Mouse (Mus musculus) gastrocnemius, postnatal 25 days (tissue): Measurements from ENCODE around the gene Cyp2d9. TPM values are rescaled to one million over a fixed set of nuclear protein-coding genes. Genes with fewer than 3 reads are reported as not detected.
A peak's percentile ranks its signal among the peaks of the same experiment; 100 is the strongest.
"Not testable (repeated sequence)": the region's sequence is repeated elsewhere in the genome, so short reads cannot be mapped to it uniquely, and the experiment has no call there.

Source experiments
- DNase-seq: peaks from one replicate; pipeline ENCODE4 v3.0.0; 2022
- long read RNA-seq, 2 experiments: library from polyadenylated mRNA; stranded (forward); transcript quantifications; one replicate each; pipeline ENCODE4 v2.0.0; 2021
- total RNA-seq, 2 experiments: library from RNA; stranded (reverse); gene quantifications; 1 replicate in 1 of 2; 2 replicates in 1 of 2; pipeline ENCODE4 v1.2.3; 2021

Cyp2d9 gene
- not detected for total RNA-seq
- long read RNA-seq, experiment 1: 0 reads
- long read RNA-seq, experiment 2: 0 reads

DNA sequence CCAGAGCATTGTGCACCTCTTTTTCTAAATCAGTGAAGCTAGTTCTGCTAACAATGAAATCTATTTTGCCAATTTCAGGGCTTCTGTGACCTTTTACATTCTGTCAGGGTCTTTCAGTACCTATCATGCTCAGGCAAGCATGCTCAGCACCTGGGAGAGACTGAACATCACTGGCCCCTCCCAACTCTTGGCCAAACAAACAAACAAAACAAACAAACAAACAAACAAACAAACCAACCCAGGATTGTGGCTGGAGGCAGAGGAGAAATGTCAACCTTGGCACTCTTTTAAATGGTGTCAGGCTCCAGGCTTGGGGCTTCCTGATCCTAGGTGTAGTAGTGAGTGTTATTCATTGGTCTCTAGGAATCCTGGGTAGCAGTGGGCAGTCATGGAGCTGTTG lies at the start of gene Cyp2d9:
Cyp2d9 (plus strand) TSS at position 301 of the 400 bp plus-strand sequence.
- DNase-seq: no peak

DNA sequence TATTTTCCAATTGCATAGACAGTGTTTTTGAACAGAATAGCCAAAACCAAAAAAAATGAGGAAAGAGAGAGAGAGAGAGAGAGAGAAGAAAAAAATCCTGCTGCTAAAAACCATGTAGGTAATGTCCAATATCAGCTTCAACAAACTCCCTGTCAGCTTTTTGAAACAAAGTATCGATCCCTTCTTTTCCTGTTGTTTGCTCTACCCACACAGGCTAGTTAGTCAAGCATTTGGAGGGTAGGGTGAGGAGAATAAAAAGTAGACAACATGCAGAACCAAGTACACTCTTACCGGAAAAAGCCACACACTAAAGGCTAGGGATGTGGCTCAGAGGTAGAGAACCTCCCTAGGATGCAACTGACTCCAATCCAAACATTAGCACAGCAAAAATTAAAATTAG lies 47.5 kb upstream of the Cyp2d9 start:
- DNase-seq: no peak

DNA sequence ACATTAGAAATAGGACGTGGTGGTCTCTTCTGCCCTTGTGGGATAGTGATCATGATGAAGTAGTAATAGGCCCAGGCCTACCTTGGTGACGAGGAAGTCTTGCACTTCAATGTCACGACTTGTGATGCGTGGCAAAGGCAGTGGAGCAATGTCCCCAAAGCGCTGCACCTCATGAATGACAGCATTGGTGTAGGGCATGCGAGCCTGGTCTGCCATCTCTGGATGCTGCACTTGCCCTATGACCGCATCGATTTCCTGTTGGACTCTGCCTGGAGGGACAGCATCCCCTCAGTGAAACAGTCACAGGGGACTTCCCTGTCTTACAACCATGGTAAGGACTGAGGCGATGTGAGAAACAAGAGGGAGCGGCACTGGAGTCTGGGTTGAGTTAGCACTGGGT lies 43.3 kb upstream of the Cyp2d9 start:
- DNase-seq: not testable (repeated sequence)

DNA sequence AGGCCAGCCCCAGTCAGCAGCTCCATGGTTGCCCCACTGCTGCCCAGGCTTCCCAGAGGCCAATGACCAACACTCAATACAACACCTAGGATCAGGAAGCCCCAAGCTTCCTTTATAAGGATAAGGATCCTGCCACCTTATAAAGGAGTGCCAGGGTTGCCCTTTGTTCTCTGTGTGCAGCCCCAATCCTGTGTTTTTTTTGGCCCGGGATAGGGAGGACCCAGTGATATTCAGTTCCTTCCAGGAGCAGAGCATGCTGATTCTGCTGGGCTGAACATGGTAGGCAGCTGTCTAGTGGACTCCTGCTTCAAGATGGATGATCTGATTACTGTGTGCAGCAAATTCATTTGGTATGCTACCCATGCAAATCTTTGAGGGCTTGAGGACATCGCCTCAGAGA lies 39.3 kb upstream of the Cyp2d9 start, which contains the start of gene Cyp2d11:
Cyp2d11 (minus strand) TSS at position 101 of the 400 bp plus-strand sequence.
- not testable (repeated sequence) for DNase-seq

DNA sequence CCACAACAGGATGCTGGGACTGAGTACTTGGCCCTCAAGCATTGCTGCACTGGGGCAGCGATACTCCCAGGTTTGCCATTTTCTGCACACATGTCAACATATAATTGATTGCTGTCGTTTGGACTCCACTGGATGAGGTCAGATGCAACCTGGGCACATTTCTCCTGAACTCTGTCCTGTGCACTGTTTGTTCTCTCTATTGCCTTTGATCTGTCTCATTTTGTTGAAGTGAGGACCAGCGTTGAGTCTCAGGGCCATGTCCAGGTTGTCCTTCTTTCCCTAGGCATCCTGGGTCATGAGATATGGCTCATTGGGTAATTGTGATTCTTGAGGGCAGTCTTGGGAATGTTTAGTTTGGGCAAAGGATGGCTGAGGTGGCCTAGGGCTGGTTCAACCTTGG lies 37.3 kb upstream of the Cyp2d9 start:
- DNase-seq: not testable (repeated sequence)

DNA sequence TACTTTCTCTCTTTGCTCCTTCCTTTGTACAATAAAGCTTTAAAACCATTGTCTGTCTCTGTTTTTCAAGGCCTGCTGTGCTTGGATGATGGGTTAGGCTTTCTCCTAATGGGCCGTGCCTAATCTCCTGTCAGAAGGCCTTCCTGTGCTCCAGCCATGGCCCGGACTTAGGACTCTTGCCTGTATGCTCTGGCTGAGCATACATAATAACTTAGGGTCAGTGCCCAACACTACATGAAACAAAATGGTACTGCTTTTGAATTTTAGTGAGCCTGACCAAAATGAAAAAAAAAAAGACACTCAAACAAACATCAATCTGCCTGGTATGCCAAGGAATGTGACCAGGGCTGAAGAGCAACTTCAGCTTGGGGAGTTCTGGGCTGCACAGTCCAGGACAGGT lies 31.7 kb upstream of the Cyp2d9 start:
- no peak for DNase-seq

DNA sequence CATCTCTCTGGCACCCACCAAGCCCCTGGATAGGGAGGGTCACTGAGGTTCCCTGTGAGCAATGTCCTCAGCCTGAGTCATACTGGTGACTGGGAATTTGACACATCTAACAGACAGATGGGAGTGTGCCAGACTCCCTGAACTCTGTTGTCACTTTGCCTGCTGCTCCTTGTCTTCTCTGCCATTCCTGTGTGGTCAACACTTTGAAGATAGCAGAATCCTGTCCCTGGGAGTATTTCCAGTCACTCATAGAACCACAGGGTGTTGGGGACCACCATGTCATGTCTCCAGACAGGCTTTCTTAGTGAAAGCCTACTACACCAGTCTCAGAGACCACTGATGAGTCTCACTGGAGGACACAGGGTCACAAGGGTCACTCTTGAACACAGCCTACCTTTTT lies 31.1 kb upstream of the Cyp2d9 start:
- DNase-seq: no peak

DNA sequence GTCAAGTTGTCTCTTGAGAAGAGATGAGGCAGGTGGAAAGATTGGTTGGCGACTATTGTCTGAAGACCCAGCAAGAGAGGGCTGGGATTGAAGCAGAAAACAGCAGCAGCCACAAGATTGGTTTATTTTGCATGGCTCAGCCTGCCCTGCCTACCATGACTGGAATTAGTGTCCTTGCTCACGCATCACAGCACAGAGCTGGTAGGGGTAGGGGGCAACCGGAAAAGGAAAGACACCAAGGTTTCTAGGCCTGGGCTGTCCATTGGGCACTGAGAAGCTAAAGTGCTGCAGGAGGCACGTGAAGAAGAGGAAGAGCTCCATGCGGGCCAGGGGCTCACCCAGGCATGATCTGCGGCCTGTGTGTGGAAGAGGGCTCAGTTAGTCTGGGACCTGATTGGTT lies 30.5 kb upstream of the Cyp2d9 start:
- DNase-seq: no peak

DNA sequence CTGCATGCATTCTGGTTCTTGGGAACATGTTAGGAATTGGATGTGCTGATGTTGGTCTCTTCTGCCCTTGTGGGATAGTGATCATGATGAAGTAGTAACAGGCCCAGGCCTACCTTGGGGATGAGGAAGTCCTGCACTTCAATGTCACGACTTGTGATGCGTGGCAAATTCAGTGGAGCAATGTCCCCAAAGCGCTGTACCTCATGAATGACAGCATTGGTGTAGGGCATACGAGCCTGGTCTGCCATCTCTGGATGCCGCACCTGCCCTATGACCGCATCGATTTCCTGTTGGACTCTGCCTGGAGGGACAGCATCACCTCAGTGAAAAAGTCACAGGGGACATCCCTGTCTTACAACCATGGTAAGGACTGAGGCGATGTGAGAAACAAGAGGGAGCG lies 29.6 kb upstream of the Cyp2d9 start:
- DNase-seq: no peak

DNA sequence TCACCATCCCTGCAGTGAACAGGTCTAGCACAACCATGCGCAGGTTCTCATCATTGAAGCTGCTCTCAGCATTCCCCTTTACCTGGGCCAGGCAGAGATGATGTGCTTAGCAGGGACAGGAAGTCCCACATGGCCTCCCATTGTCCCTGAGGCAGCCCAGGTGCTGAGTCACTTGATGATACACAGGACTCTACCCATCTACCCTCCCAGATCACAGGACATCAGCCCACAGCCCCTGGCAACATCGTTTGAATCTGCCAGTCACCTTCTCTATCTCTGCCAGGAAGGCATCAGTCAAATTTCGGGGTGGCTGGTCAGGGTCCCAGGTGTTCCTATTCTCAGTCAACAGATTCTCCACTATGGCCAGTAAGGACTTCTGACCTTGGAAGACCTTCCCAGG lies 29.1 kb upstream of the Cyp2d9 start:
- DNase-seq: no peak

DNA sequence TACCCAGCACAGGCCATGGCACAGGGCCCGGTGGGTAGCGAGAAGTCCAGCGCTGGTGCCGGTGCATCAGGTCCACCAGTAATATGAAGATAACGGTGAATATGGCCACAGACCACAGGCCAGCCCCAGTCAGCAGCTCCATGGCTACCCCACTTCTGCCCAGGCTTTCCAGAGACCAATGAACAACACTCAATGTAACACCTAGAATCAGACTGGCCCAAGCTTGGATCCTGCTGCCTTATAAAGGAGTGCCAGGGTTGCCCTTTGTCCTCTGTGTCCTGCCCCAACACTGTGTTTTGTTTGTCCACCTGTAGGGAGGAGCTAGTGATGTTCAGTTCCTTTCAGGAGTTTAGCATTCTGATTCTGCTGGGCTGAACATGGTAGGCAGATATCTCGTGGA lies 26.3 kb upstream of the Cyp2d9 start, which contains the start of gene Cyp2d10:
Cyp2d10 (minus strand) TSS at position 215 of the 400 bp plus-strand sequence.
- no peak for DNase-seq

DNA sequence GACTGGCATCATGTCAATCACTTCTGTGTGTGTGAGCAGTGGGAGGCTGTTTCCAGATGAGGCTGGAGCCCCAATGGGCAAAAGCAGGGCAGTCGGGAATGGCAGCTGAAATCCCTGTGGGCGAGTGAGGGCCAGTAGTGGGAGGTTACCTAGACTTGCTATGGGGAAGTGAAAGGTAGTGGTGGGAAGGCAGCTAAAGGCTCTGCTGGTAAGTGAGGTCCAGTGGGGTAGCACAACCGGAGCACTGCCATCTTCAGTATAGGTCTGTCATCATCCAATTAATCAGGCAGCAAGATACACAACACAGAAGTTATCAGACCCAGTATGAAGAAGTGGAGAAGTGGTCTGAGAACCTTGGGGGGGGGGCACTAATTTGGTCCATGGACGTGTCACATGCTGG lies 25.7 kb upstream of the Cyp2d9 start:
- no peak for DNase-seq

DNA sequence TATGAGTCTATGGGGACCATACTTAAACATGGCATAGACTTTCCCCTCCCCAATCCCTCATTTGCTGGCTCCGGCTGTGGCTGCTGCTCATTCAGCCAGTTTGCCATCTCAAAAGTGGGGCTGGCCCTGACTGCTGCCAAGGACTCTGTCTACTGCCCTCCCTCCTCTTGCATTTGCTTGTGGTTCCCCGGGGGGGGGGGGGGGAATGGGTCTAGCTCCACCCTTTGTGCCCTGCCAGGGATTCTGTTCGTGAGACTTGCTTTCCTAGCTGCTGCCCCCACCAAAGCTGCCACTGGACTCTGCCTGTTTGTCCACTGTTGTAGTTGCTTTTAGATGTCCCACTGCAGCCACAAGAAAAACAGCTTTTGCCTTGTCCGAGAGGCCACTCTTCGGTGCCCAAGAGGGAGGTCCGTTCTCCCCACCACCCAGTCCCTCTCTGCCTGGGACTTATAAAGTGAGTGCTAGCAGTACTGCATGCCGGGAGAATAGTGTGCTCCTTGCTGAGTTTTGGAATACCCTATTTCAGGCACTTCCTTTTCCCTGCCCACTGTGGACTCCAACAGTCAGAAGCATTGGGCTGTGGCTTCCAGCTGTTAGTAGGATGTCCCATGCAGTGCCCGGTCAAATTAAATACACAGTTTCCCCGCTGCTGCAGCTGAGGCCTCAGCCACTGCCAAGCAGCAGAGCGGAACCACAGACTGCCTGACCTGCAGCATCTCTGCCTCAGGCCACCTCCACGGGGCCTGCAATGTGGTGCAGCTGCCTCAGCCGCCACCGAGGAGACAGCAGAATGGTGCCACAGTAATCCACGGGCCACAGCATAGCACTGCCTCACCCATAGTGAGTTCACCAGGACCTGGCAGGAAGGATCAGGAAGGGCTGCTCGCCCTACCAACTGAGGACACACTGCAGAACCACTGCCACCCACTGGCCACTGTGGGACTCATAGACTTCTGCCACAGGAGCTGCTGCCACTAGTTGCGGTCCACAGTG lies 16.1 kb upstream of the Cyp2d9 start:
- DNase-seq: peak; percentile 82

DNA sequence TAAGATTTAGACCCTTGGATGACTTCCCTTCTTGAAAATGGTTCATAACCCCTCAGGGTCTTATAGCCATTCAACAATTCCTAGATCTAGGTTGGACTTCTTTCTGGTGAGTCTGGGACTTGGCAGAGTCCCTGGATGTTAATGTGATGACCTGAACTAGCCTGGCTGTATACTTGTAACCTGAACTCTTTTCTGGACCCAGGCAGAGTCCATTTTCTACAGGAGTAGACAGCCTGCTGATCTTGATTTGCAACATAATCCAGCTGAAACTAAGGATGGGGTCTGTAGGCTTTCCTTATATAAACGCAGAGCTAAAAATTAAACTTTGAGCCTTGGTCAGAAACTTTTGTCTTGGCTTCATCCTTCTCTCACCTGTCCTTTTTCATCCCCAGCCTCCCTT lies 14.6 kb upstream of the Cyp2d9 start:
- no peak for DNase-seq

DNA sequence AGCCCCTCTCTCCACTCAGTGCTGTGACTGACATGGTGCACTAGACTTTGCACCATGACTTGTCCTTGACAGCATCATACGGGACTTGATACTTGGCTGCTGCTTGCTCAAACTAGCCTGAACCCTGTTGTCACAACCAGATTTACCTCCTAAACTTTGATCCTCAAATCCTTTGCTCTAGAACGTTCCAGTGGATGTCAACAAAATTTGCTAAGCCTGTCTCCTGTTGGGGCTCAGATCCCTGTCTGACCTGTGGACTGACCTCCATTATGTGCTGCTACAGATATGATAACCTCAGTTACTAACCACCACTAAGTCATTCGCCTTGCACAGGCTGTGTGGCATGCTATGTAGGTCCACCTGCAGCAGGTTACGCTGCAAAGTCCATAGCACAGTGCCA lies 10.3 kb upstream of the Cyp2d9 start:
- no peak for DNase-seq

DNA sequence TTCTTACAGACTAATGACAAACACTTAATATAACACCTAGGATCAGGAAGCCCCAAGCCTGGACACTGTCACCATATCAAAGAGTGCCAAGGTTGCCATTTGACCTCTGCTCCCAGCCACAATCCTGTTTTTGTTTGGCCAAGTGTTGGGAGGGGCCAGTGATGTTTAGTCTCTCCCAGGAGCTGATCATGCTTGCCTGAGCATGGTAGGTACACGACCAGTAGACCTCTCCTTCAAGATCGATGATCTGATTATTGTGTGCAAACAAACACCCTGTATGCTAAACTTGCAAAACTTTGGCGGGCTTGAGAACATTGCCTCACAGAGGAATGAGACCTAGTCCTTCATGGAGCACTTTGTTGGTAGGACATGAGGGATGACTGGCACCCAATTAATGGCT lies 9.8 kb upstream of the Cyp2d9 start:
- DNase-seq: no peak

DNA sequence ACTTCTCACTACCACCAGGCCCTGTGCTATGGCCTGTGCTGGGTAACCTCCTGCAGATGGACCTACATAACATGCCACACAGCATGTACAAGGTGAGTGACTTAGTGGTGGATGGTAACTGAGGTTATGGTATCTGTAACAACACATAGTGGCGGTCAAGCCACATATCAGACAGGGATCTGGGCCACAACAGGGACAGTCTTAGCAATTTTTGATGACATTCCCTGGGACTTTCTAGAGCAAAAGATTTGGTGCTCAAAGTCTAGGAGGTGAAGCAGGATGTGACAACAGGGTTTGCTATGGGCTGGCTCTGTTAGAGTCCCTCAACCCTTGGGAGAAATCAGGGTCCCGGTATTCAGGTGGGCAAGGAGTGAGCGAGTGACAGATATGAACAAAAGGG lies 384 bp downstream of the Cyp2d9 start:
- DNase-seq: no peak

DNA sequence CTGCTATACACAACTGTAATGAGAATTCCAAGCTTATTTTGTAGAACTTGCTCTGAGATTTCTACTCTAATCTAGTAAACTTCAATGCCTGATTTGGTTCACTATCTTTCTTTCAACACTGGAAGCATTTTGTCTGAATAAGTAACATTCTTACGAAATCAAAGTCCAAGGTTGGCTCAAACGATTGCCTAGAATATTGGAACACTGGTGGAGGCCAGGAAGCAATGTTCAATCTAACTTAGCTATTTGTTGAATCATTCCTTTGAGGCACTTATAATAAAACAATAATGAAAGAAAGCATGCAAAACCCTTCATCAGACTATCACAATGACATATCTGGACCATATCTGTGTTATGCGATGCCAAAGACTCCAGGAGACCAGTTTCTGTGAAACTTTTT lies 1.3 kb downstream of the Cyp2d9 start:
- no peak for DNase-seq

DNA sequence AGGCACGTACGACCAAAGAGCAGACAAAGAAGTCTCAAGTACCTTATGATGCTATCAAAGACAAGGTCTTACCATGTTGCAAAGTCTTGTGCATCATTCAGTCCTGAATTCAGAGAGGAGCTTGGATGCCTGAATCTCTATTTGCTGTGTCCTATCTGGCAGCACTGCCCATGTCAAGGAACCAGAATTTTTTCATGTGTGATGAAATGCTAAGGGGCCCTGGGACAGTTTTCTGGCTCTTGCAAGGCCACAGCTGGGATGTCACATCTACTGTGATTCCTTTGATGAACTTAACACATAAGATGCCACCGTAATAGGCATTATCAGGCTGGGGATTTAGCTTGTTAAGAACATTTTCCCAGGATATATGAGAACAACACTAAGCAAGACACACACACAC lies 1.8 kb downstream of the Cyp2d9 start:
- no peak for DNase-seq

DNA sequence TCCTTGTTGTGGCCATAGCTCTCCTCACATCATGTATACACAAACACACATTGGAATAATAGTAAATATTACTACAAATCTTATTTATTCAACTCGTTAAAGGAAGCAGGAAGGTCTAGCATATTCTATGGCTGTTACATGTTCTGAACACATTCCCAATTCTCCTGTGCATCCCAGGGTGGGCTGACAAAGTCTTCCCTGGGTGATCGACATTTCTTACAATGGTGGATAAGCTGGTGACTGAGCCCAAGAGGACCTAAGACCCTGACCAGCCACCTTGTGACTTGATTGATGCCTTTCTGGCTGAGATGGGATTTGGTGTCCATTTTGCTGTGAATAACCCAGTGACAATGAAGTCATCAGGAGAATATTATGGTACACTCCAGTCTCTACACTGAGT lies 2.4 kb downstream of the Cyp2d9 start:
- no peak for DNase-seq

DNA sequence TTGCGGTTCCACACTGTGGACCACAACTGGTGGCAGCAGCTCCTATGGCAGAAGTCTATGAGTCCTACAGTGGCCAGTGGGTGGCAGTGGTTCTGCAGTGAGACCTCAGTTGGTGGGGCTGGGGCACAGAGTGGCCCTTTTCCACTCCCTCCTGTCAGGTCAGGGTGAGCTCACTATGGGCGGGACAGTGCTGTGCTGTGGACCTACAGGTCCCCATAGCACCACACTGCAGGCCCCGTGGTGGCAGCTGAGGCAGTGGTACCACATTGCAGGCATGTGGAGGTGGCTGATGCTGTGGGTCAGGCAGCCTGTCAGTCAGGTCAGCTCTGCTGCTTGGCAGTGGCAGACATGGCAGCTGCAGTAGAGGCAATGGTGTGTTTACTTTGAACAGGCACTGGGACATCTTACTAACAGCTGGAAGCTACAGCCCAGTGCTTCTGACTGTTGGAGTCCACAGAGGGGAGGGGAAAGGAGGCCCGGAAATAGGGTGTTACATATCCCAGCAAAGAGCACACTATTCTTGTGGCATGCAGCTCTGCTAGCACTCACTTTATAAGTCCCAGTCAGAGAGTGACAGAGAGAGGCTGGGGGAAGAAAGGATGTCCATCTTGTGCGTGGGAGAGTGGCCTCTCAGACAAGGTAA lies 4.9 kb downstream of the Cyp2d9 start:
- no peak for DNase-seq

DNA sequence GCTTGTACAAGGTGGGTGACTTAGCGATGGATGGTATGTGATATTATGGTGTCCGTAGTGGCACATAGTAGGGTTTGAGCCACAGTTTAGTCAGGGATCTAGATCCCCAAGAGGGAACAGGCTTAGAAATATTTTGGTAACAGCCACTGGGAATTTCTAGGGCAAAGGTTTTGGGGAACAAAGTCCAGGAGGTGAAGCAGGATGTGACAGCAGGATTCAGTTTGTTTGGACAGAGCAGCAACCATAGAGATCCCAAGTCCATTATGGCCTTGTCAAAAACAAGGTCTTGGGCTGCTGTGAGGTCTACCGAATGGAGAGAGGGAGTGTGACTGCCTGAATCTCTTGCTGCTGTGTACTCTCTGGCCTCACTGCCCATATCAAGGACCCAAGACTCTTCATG lies 10.4 kb downstream of the Cyp2d9 start:
- DNase-seq: no peak

DNA sequence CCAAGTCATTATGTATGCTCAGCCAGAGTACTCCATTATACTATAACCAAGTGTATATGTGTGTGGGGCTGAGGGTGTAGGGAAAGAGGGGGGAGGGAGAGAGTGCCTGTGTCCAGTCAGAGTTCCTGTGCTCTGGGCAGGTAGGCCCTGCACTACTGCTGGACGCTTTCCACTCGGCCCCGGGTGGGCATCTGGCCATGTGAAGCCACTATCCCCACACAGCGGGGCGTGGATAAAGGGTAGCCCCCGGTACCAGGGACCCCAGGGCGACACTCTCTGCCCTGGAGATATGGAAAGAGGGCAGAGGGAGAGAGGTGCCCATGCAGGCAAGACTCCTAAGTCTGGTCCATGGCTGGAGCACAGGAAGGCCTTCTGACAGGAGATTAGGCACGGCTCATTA lies 12.0 kb downstream of the Cyp2d9 start:
- DNase-seq: no peak
